Comparison of ENCODE assay signal across 8 mouse cellular contexts in the genomic region with DNA sequence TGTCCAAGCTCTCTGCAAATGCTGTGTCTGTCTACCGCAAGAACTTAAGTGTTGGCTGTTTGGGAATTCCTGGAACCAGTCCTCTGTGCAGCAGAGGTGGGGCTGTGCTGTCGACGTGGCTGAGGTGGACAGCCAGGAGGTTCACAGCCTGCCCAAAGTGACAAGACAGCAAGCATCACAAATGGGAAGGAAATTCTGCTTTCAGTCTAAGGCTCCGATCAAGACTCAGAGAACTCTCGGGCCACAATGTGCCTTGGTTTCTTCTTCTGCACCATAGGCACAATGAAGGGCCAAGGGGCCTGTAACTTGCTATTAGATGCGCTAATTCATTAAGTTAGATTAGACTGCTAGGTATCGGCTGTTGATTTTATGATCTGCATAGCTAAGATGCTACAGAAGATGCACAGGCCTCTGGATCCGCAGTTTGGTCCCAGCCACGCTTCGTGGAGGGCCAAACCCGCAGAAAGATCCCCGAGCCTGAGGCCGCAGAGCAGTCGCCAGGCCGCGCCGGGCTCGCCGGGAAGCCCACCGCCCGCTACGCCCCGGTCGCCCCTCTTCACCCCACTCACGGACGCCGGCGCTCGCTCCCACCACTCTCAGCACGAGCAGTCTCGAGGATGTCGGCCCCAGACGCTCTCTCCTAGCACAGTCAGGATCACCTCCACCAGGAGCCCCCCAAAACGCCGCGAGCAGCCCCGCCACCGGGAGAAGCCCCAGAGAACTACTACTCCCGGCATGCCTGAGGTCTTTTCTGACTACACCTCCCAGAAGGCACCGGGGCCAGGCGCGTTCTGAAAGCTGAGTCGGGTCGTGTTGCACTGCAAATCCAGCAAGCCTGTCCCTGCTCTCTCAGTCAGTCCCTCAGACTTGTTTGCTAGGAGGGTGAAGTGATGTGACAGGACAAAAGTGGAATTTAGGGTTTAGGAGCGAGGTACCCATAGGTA. TPM values are rescaled to one million over a fixed set of nuclear protein-coding genes. Genes with fewer than 3 reads are reported as not detected.
A peak's percentile ranks its signal among the peaks of the same experiment; 100 is the strongest.
DNase-seq lines count a peak whose midpoint lies in the region; ATAC-seq and TF ChIP-seq lines count a peak whose summit lies in the region.

A gene (minus strand): TSS at position 715 of the 944 bp plus-strand sequence.

- no peak within 1 kb of the TSS for H3K27ac ChIP-seq in bone marrow, adult 2 months (ENCODE audit: control insufficient read depth, insufficient read depth, low read depth, low read length, poor library complexity)
- peak within 1 kb of the TSS; percentile 81 for H3K27ac ChIP-seq in embryonic facial prominence, embryonic 14.5 days (replicated peaks; ENCODE audit: low read depth, low read length)
- H3K27ac ChIP-seq in heart, embryonic 10.5 days = peak within 1 kb of the TSS; percentile 93
- peak within 1 kb of the TSS; percentile 51; the same call in 1 of the 2 replicates for H3K27ac ChIP-seq in kidney, embryonic 15.5 days
- H3K27ac ChIP-seq in limb, embryonic 15.5 days = peak within 1 kb of the TSS; percentile 87
- peak within 1 kb of the TSS; percentile 84 for H3K27ac ChIP-seq in midbrain, postnatal 0 days (ENCODE audit: low read depth, low read length)

- peak; percentile 84 for DNase-seq in A20 (ENCODE audit: low read depth, low spot score)
- peak; percentile 96 for DNase-seq in embryonic facial prominence, embryonic 14.5 days (ENCODE audit: low spot score)
- DNase-seq in heart, embryonic 10.5 days (ENCODE audit: low spot score) = peak; percentile 96
- DNase-seq in midbrain, postnatal 0 days (ENCODE audit: low spot score) = peak; percentile 90
- DNase-seq in spleen, postnatal 14 days (ENCODE audit: low spot score in 2 of 2) = peak; percentile 48 to 71

- ATAC-seq in embryonic facial prominence, embryonic 14.5 days (ENCODE audit: low read depth) = peak; percentile 98
- ATAC-seq in kidney, embryonic 15.5 days (replicated peaks; ENCODE audit: low FRiP score) = peak; percentile 98
- ATAC-seq in limb, embryonic 15.5 days (ENCODE audit: insufficient number of reproducible peaks, low FRiP score, low TSS enrichment, low read depth) = peak; percentile 93
- ATAC-seq in midbrain, postnatal 0 days (ENCODE audit: low FRiP score) = peak; percentile 97

- no peak for TF ChIP-seq CTCF in bone marrow, adult 2 months (IDR thresholded peaks at IDR 0.05; ENCODE audit: control insufficient read depth, insufficient read depth, low read length)
- TF ChIP-seq CTCF in midbrain, postnatal 0 days (IDR thresholded peaks at IDR 0.05) = peak; percentile 6; the same call in 1 of the 2 replicates

- 2% methylated on average over 45 of the region's 45 CpGs for WGBS in bone marrow, adult 2 months
- WGBS in embryonic facial prominence, embryonic 14.5 days = 1% methylated on average over 37 of the region's 45 CpGs
- WGBS in heart, embryonic 10.5 days = 1% methylated on average over 45 of the region's 45 CpGs
- WGBS in kidney, embryonic 15.5 days = under 1% methylated on average over 45 of the region's 45 CpGs
- 1% methylated on average over 45 of the region's 45 CpGs for WGBS in limb, embryonic 15.5 days
- 1% methylated on average over 43 of the region's 45 CpGs for WGBS in midbrain, postnatal 0 days

- peak within 1 kb of the TSS; percentile 89 for H3K9ac ChIP-seq in embryonic facial prominence, embryonic 14.5 days (ENCODE audit: low read depth, low read length)
- H3K9ac ChIP-seq in kidney, embryonic 15.5 days = peak within 1 kb of the TSS; percentile 69
- H3K9ac ChIP-seq in limb, embryonic 15.5 days = peak within 1 kb of the TSS; percentile 85
- H3K9ac ChIP-seq in midbrain, postnatal 0 days (replicated peaks; ENCODE audit: low read length, poor library complexity, severe bottlenecking) = peak within 1 kb of the TSS; percentile 91

- peaks cover 32% of the 10 kb centered on the region for H3K36me3 ChIP-seq in embryonic facial prominence, embryonic 14.5 days (ENCODE audit: control insufficient read depth, insufficient read depth, low read length)
- H3K36me3 ChIP-seq in heart, embryonic 10.5 days = peaks cover 33% of the 10 kb centered on the region
- peaks cover 32% of the 10 kb centered on the region for H3K36me3 ChIP-seq in kidney, embryonic 15.5 days
- H3K36me3 ChIP-seq in limb, embryonic 15.5 days = peaks cover 31% of the 10 kb centered on the region
- H3K36me3 ChIP-seq in midbrain, postnatal 0 days (ENCODE audit: insufficient read depth, low read length) = peaks cover 17% of the 10 kb centered on the region

- peak within 1 kb of the TSS; percentile 93 for H3K4me3 ChIP-seq in bone marrow, adult 2 months (replicated peaks; ENCODE audit: control insufficient read depth, low read depth, low read length)
- H3K4me3 ChIP-seq in embryonic facial prominence, embryonic 14.5 days (ENCODE audit: low read depth, low read length) = peak within 1 kb of the TSS; percentile 85
- H3K4me3 ChIP-seq in heart, embryonic 10.5 days = peak within 1 kb of the TSS; percentile 95
- H3K4me3 ChIP-seq in kidney, embryonic 15.5 days (replicated peaks) = peak within 1 kb of the TSS; percentile 79
- peak within 1 kb of the TSS; percentile 87 for H3K4me3 ChIP-seq in limb, embryonic 15.5 days
- peak within 1 kb of the TSS; percentile 75 for H3K4me3 ChIP-seq in midbrain, postnatal 0 days (ENCODE audit: low read depth, low read length)

- H3K4me2 ChIP-seq in embryonic facial prominence, embryonic 14.5 days (ENCODE audit: low read depth, low read length) = peak within 1 kb of the TSS; percentile 78
- H3K4me2 ChIP-seq in kidney, embryonic 15.5 days = peak within 1 kb of the TSS; percentile 69
- H3K4me2 ChIP-seq in limb, embryonic 15.5 days = peak within 1 kb of the TSS; percentile 46
- H3K4me2 ChIP-seq in midbrain, postnatal 0 days (ENCODE audit: low read depth, low read length, poor library complexity, severe bottlenecking) = peak within 1 kb of the TSS; percentile 71

- no peaks in the 10 kb centered on the region for H3K9me3 ChIP-seq in embryonic facial prominence, embryonic 14.5 days (ENCODE audit: control insufficient read depth, low read length)
- H3K9me3 ChIP-seq in heart, embryonic 10.5 days = 0 out of 2 replicates have a peak, but pooled peaks cover 1% of the 10 kb centered on the region
- H3K9me3 ChIP-seq in kidney, embryonic 15.5 days (replicated peaks) = 0 out of 2 replicates have a peak, but pooled peaks cover 4% of the 10 kb centered on the region
- no peaks in the 10 kb centered on the region for H3K9me3 ChIP-seq in limb, embryonic 15.5 days
- no peaks in the 10 kb centered on the region for H3K9me3 ChIP-seq in midbrain, postnatal 0 days (ENCODE audit: low read length)

- H3K4me1 ChIP-seq in bone marrow, adult 2 months (ENCODE audit: control insufficient read depth, insufficient read depth, low read length) = peaks cover 1% of the 10 kb centered on the region; the same call in 1 of the 2 replicates
- peaks cover 7% of the 10 kb centered on the region; the same call in 1 of the 2 replicates for H3K4me1 ChIP-seq in embryonic facial prominence, embryonic 14.5 days (ENCODE audit: control insufficient read depth, insufficient read depth, low read length)
- peaks cover 9% of the 10 kb centered on the region for H3K4me1 ChIP-seq in heart, embryonic 10.5 days
- peaks cover 10% of the 10 kb centered on the region for H3K4me1 ChIP-seq in kidney, embryonic 15.5 days
- peaks cover 4% of the 10 kb centered on the region; the same call in 1 of the 2 replicates for H3K4me1 ChIP-seq in limb, embryonic 15.5 days
- H3K4me1 ChIP-seq in midbrain, postnatal 0 days (ENCODE audit: insufficient read depth, low read length) = peaks cover 7% of the 10 kb centered on the region; the same call in 1 of the 2 replicates

- H3K27me3 ChIP-seq in embryonic facial prominence, embryonic 14.5 days (replicated peaks; ENCODE audit: control insufficient read depth, insufficient read depth, low read length) = no peaks in the 10 kb centered on the region
- H3K27me3 ChIP-seq in heart, embryonic 10.5 days (ENCODE audit: insufficient read depth, poor library complexity, severe bottlenecking) = no peaks in the 10 kb centered on the region
- H3K27me3 ChIP-seq in kidney, embryonic 15.5 days = no peaks in the 10 kb centered on the region
- no peaks in the 10 kb centered on the region for H3K27me3 ChIP-seq in limb, embryonic 15.5 days
- H3K27me3 ChIP-seq in midbrain, postnatal 0 days (ENCODE audit: insufficient read depth, low read length) = no peaks in the 10 kb centered on the region

- no peak for TF ChIP-seq POLR2A in bone marrow, adult 2 months (IDR thresholded peaks at IDR 0.05; ENCODE audit: borderline replicate concordance, control insufficient read depth, low read depth, low read length)

RNA-seq across cellular contexts. Expression of the gene that starts here (rescaled TPM):
- 0.61 and 0.65 TPM in 2 replicates for polyA plus RNA-seq in bone marrow, adult 2 months (2011; ENCODE audit: insufficient read depth, insufficient read length, low replicate concordance, missing spikeins)
- polyA plus RNA-seq in embryonic facial prominence, embryonic 14.5 days (2014; fragmentation: Nextera tagmentation; extraction: Ambion mirVana) = 45.9 and 49.4 TPM in 2 replicates
- 16.9 and 20.5 TPM in 2 replicates for polyA plus RNA-seq in heart, embryonic 10.5 days (2016; fragmentation: Nextera tagmentation; extraction: Ambion mirVana)
- 29.3 and 31.3 TPM in 2 replicates for polyA plus RNA-seq in kidney, embryonic 15.5 days (2015; fragmentation: Nextera tagmentation; extraction: Ambion mirVana)
- 43.6 and 51.0 TPM in 2 replicates for polyA plus RNA-seq in limb, embryonic 15.5 days (2015; fragmentation: Nextera tagmentation; extraction: Ambion mirVana)
- total RNA-seq in midbrain, postnatal 0 days (2014; rRNA removed) = 41.9 and 44.6 TPM in 2 replicates
- polyA plus RNA-seq in midbrain, postnatal 0 days (2015; fragmentation: Nextera tagmentation; extraction: Ambion mirVana) = 34.1 and 38.3 TPM in 2 replicates

Comparison
In these comparisons a context has a peak if more than half of its experiments do, and no peak if none do; other contexts are left out.
1. RNA of the gene that starts here (polyA plus RNA-seq): 43.6 to 51.0 TPM in limb, embryonic 15.5 days, 45.9 to 49.4 TPM in embryonic facial prominence, embryonic 14.5 days, 34.1 to 38.3 TPM in midbrain, postnatal 0 days, 29.3 to 31.3 TPM in kidney, embryonic 15.5 days and 16.9 to 20.5 TPM in heart, embryonic 10.5 days; 0.61 to 0.65 TPM in bone marrow, adult 2 months; every median in the first group is over 10 times any median in the second.
2. Peak in every context shown above with its lines, with median percentiles within 50 percentile points of each other: DNase-seq, H3K4me3 ChIP-seq, ATAC-seq, H3K4me2 ChIP-seq and H3K9ac ChIP-seq.